Mouse (Mus musculus): Measurements from ENCODE around the gene Nrros.

DNA sequence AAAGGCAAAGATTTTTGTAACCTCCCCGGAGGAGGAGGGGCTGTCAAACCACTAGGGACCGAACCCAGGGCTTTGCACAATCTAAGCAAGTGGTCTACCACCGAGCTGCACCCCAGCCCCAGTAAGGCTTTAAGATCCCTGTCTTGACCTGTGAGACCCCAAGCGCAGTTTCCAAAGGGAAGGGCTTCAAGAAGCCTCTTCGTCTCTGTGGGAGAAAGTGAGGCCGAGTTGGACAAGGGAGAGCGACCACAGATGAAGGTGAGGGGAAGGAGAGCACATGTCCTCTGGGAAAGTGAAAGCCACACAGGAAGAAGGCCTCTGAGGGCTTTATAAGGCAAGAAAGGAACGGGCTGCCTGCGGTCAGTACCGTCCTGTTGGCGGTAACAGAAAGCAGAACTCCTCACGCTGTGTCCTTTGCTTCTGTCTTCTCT lies 24.6 kb upstream of the Nrros start:
- TF ChIP-seq CTCF (IDR thresholded peaks at IDR 0.05; ENCODE audit: borderline replicate concordance, extremely low read depth, insufficient read depth, insufficient read length) (no peak), POLR2A (IDR thresholded peaks at IDR 0.05; ENCODE audit: borderline replicate concordance, extremely low read depth, insufficient read depth, insufficient read length, poor library complexity, severe bottlenecking) (no peak)
